Mouse (Mus musculus) neural tube, embryonic 11.5 days (tissue): ENCODE results near the gene Pidd1. TPM values are rescaled to one million over a fixed set of nuclear protein-coding genes. Genes with fewer than 3 reads are reported as not detected.
A peak's percentile ranks its signal among the peaks of the same experiment; 100 is the strongest.

Experiments
- ATAC-seq: fragments of 200-750 bp; cut with Nextera tagmentation; 2 replicates; pipeline ENCODE4 v1.8.0; 2017; ENCODE audit warnings: moderate number of reproducible peaks, mild to moderate bottlenecking, moderate TSS enrichment, moderate library complexity; ENCODE audit not compliant: insufficient read depth, low FRiP score, low TSS enrichment
- DNase-seq: peaks from one replicate; pipeline ENCODE4 v3.0.0-alpha.2; 2015; ENCODE audit warnings: low spot score
- H3K27ac ChIP-seq: fragments of 300-500 bp; sonication (generic); 2 replicates; pipeline ENCODE4 v1.5.1; 2014; ENCODE audit warnings: low read depth, mild to moderate bottlenecking, low read length
- H3K27me3 ChIP-seq: fragments of 300-500 bp; sonication (generic); 2 replicates; pipeline ENCODE4 v1.6.1; 2014; ENCODE audit warnings: mild to moderate bottlenecking, low read length, mixed read lengths; ENCODE audit not compliant: control insufficient read depth, insufficient read depth
- H3K36me3 ChIP-seq: fragments of 300-500 bp; sonication (generic); 2 replicates; pipeline ENCODE4 v1.6.1; 2014; ENCODE audit warnings: mild to moderate bottlenecking, low read length, moderate library complexity, mixed read lengths; ENCODE audit not compliant: control insufficient read depth, insufficient read depth
- H3K4me1 ChIP-seq: fragments of 300-500 bp; sonication (generic); 2 replicates; pipeline ENCODE4 v1.6.1; 2014; ENCODE audit warnings: low read length, mixed read lengths; ENCODE audit not compliant: control insufficient read depth, insufficient read depth
- H3K4me2 ChIP-seq: fragments of 300-500 bp; sonication (generic); 2 replicates; pipeline ENCODE4 v1.6.1; 2014; ENCODE audit warnings: low read depth, mild to moderate bottlenecking, moderate library complexity
- H3K4me3 ChIP-seq: fragments of 300-500 bp; sonication (generic); 2 replicates; pipeline ENCODE4 v1.5.1; 2014; ENCODE audit warnings: low read depth, low read length
- H3K9ac ChIP-seq: fragments of 300-500 bp; sonication (generic); 2 replicates; pipeline ENCODE4 v1.6.1; 2014; ENCODE audit warnings: mild to moderate bottlenecking, low read length
- H3K9me3 ChIP-seq: fragments of 300-500 bp; sonication (generic); 2 replicates; pipeline ENCODE4 v1.6.1; 2016; ENCODE audit warnings: low read length; ENCODE audit not compliant: control insufficient read depth
- WGBS: fragments of 180-500 bp; shearing (Covaris S2); extraction: QIAGEN DNeasy Blood & Tissue Kit; methylation state at CpG from one replicate; pipeline ENCODE4 v1.1.7; 2014; 5-methylcytosine and 5-hydroxymethylcytosine counted together
- polyA plus RNA-seq: library from polyadenylated mRNA; unstranded; fragments of >200 nt; fragmentation: Nextera tagmentation; extraction: Ambion mirVana; gene quantifications from 2 replicates; pipeline ENCODE4 v1.2.1, GENCODE M21; 2014

The Pidd1 gene
- polyA plus RNA-seq, 1 experiment from 2014 or later = 9.5 TPM

GRCm38 (mm10) chr7:141420030-141420702 is 23.7 kb downstream of the Pidd1 start:
- DNase-seq (no peak), ATAC-seq (no peak)
- WGBS = 87% methylated on average over 9 of the region's 9 CpGs
- H3K36me3 ChIP-seq = no peaks in the 10 kb centered on the region
- no peak overlapping the region for H3K27ac ChIP-seq
- H3K4me1 ChIP-seq = no peaks in the 10 kb centered on the region
- no peaks in the 10 kb centered on the region for H3K27me3 ChIP-seq
- H3K4me3 ChIP-seq = no peak overlapping the region
- H3K9ac ChIP-seq = no peak overlapping the region
- H3K9me3 ChIP-seq = no peaks in the 10 kb centered on the region
- no peak overlapping the region for H3K4me2 ChIP-seq

- 71% methylated on average over 7 of the region's 7 CpGs for WGBS
- Histone ChIP-seq H3K36me3 (no peaks in the 10 kb centered on the region), H3K27ac (no peak overlapping the region), H3K9me3 (no peaks in the 10 kb centered on the region), H3K4me1 (peaks cover 3% of the 10 kb centered on the region; the same call in 1 of the 2 replicates), H3K4me2 (no peak overlapping the region), H3K9ac (no peak overlapping the region), H3K27me3 (no peaks in the 10 kb centered on the region), H3K4me3 (no peak overlapping the region)
- DNase-seq (no peak), ATAC-seq (no peak)
Observed at GRCm38 (mm10) chr7:141418970-141419369, 24.9 kb downstream of the Pidd1 start.

- Histone ChIP-seq H3K27me3 (no peaks in the 10 kb centered on the region), H3K9me3 (no peaks in the 10 kb centered on the region), H3K36me3 (no peaks in the 10 kb centered on the region), H3K4me2 (no peak overlapping the region), H3K4me1 (peaks cover 3% of the 10 kb centered on the region; the same call in 1 of the 2 replicates), H3K4me3 (no peak overlapping the region), H3K9ac (no peak overlapping the region), H3K27ac (no peak overlapping the region)
- WGBS = 70% methylated on average over 8 of the region's 8 CpGs
- DNase-seq (no peak), ATAC-seq (no peak)
Observed at GRCm38 (mm10) chr7:141417731-141418681, 25.8 kb downstream of the Pidd1 start.

- H3K4me1 ChIP-seq = peaks cover 6% of the 10 kb centered on the region; the same call in 1 of the 2 replicates
- no peak overlapping the region for H3K4me2 ChIP-seq
- H3K9me3 ChIP-seq = no peaks in the 10 kb centered on the region
- no peak overlapping the region for H3K27ac ChIP-seq
- no peak overlapping the region for H3K9ac ChIP-seq
- DNase-seq (no peak), ATAC-seq (no peak)
- H3K36me3 ChIP-seq = no peaks in the 10 kb centered on the region
- no peak overlapping the region for H3K4me3 ChIP-seq
- WGBS = 80% methylated on average over 6 of the region's 6 CpGs
- H3K27me3 ChIP-seq = no peaks in the 10 kb centered on the region
Observed at GRCm38 (mm10) chr7:141416144-141416841, 27.5 kb downstream of the Pidd1 start.

- ATAC-seq = peak; percentile 85
- Histone ChIP-seq H3K27me3 (no peaks in the 10 kb centered on the region), H3K9me3 (no peaks in the 10 kb centered on the region), H3K9ac (peak within 1 kb of the TSS; percentile 82), H3K4me2 (peak within 1 kb of the TSS; percentile 85), H3K4me1 (peaks cover 10% of the 10 kb centered on the region; the same call in 1 of the 2 replicates), H3K27ac (peak within 1 kb of the TSS; percentile 75), H3K4me3 (peak within 1 kb of the TSS; percentile 77), H3K36me3 (no peaks in the 10 kb centered on the region)
- peak; percentile 100 for DNase-seq
- WGBS = under 1% methylated on average over 53 of the region's 56 CpGs
Observed at GRCm38 (mm10) chr7:141413809-141414584, 29.8 kb downstream of the Pidd1 start, which contains the start of gene Gatd1. TSS of gene Gatd1 (minus strand) at chr7:141414136.

GRCm38 (mm10) chr7:141413331-141413730 is 30.5 kb downstream of the Pidd1 start:
- no peaks in the 10 kb centered on the region for H3K9me3 ChIP-seq
- ATAC-seq (peak; percentile 11; the same call in 1 of the 2 replicates), DNase-seq (peak; percentile 26)
- H3K27me3 ChIP-seq = no peaks in the 10 kb centered on the region
- H3K36me3 ChIP-seq = peaks cover 2% of the 10 kb centered on the region; the same call in 1 of the 2 replicates
- H3K4me2 ChIP-seq = peak overlapping the region; percentile 85
- peak overlapping the region; percentile 82 for H3K9ac ChIP-seq
- peaks cover 10% of the 10 kb centered on the region; the same call in 1 of the 2 replicates for H3K4me1 ChIP-seq
- WGBS = 3% methylated on average over 16 of the region's 16 CpGs
- peak overlapping the region; percentile 75 for H3K27ac ChIP-seq
- H3K4me3 ChIP-seq = peak overlapping the region; percentile 77

GRCm38 (mm10) chr7:141411667-141412066 is 32.2 kb downstream of the Pidd1 start:
- H3K36me3 ChIP-seq = peaks cover 4% of the 10 kb centered on the region; the same call in 1 of the 2 replicates
- no peak overlapping the region for H3K4me3 ChIP-seq
- no peak for DNase-seq
- no peaks in the 10 kb centered on the region for H3K27me3 ChIP-seq
- no peaks in the 10 kb centered on the region for H3K9me3 ChIP-seq
- no peak overlapping the region for H3K9ac ChIP-seq
- no peak overlapping the region for H3K4me2 ChIP-seq
- WGBS = 100% methylated on average over 1 of the region's 1 CpGs
- H3K4me1 ChIP-seq = peaks cover 10% of the 10 kb centered on the region; the same call in 1 of the 2 replicates
- no peak for ATAC-seq
- H3K27ac ChIP-seq = no peak overlapping the region

GRCm38 (mm10) chr7:141410631-141411030 is 33.2 kb downstream of the Pidd1 start:
- H3K4me3 ChIP-seq = no peak overlapping the region
- no peak overlapping the region for H3K4me2 ChIP-seq
- no peak for DNase-seq
- no peak overlapping the region for H3K27ac ChIP-seq
- ATAC-seq = no peak
- peaks cover 10% of the 10 kb centered on the region; the same call in 1 of the 2 replicates for H3K4me1 ChIP-seq
- no peaks in the 10 kb centered on the region for H3K9me3 ChIP-seq
- H3K9ac ChIP-seq = no peak overlapping the region
- H3K36me3 ChIP-seq = peaks cover 4% of the 10 kb centered on the region; the same call in 1 of the 2 replicates
- 91% methylated on average over 8 of the region's 8 CpGs for WGBS
- no peaks in the 10 kb centered on the region for H3K27me3 ChIP-seq
